Mouse (Mus musculus) G1E (cell line): ENCODE data around the gene Prm2. TPM values are rescaled to one million over a fixed set of nuclear protein-coding genes. Genes with fewer than 3 reads are reported as not detected.

Source experiments
- ATAC-seq: 2 replicates; pipeline ENCODE4 v1.8.0; 2016; ENCODE audit warnings: mild to moderate bottlenecking; ENCODE audit not compliant: insufficient number of reproducible peaks, poor library complexity, low FRiP score, severe bottlenecking; ENCODE audit errors: extremely low read depth
- DNase-seq: peaks from one replicate; pipeline ENCODE4 v3.0.0; 2012; ENCODE audit warnings: low spot score
- H3K27me3 ChIP-seq: 2 replicates; pipeline ENCODE4 v1.6.1; 2012; ENCODE audit warnings: mild to moderate bottlenecking, low read length, inconsistent platforms; ENCODE audit not compliant: insufficient read depth
- H3K36me3 ChIP-seq: replicated peaks from 2 replicates; pipeline ENCODE3; 2012; ENCODE audit warnings: mild to moderate bottlenecking, inconsistent platforms
- H3K4me1 ChIP-seq: 2 replicates; pipeline ENCODE4 v1.6.1; 2012; ENCODE audit warnings: low read depth, low read length, inconsistent platforms, mixed read lengths; ENCODE audit not compliant: insufficient read depth
- H3K4me3 ChIP-seq: 2 replicates; pipeline ENCODE4 v1.5.1; 2012; ENCODE audit warnings: low read depth, mild to moderate bottlenecking, inconsistent platforms, low read length, moderate library complexity, mixed read lengths
- H3K9me3 ChIP-seq: replicated peaks from 2 replicates; pipeline ENCODE4 v1.6.1; 2012; ENCODE audit warnings: inconsistent platforms
- CTCF ChIP-seq: IDR thresholded peaks from 2 replicates; pipeline ENCODE4 v1.5.1; 2012; ENCODE audit warnings: low read depth, low read length, inconsistent platforms, mixed read lengths
- GATA1 ChIP-seq: IDR thresholded peaks from 2 replicates; pipeline ENCODE4 v1.6.1; 2012; ENCODE audit warnings: borderline replicate concordance, low read length, inconsistent platforms, mixed read lengths
- GATA2 ChIP-seq: IDR thresholded peaks from 2 replicates; pipeline ENCODE4 v1.6.1; 2012; ENCODE audit warnings: low read depth, low read length, inconsistent platforms, borderline replicate concordance
- POLR2AphosphoS5 ChIP-seq: IDR thresholded peaks from 2 replicates; pipeline ENCODE4 v1.6.1; 2012; ENCODE audit warnings: low read depth, low read length, inconsistent platforms; ENCODE audit not compliant: insufficient replicate concordance
- TAL1 ChIP-seq: conservative IDR thresholded peaks from 2 replicates; pipeline ENCODE4 v1.6.1; 2012; ENCODE audit warnings: low read depth, low read length, inconsistent platforms, mixed read lengths
- polyA plus RNA-seq: library from polyadenylated mRNA; stranded (reverse); fragments of >175 nt; gene quantifications from 2 replicates; pipeline ENCODE4 v1.2.3, GENCODE M21; 2012
- total RNA-seq, 2 experiments: library from RNA; stranded (forward) in 1 of 2; stranded (reverse) in 1 of 2; fragments of 200-1000 nt in 1 of 2; fragments of >200 nt in 1 of 2; fragmentation: Nextera tagmentation in 1 of 2; gene quantifications; 2 replicates each; pipeline ENCODE4 v1.2.3; 2014 to 2017

Gene Prm2
- total and polyA plus RNA-seq, 3 experiments: 0.49 TPM; not detected in 2

GRCm38 (mm10) chr16:10762569-10763180 is 33.3 kb downstream of the Prm2 start:
- Histone ChIP-seq H3K4me1 (peaks cover 84% of the 10 kb centered on the region), H3K4me3 (no peak overlapping the region), H3K36me3 (no peaks in the 10 kb centered on the region), H3K9me3 (no peaks in the 10 kb centered on the region), H3K27me3 (peaks cover 28% of the 10 kb centered on the region)
- ATAC-seq (no peak), DNase-seq (no peak)
- TF ChIP-seq GATA1: no peak
- no peak for TF ChIP-seq POLR2AphosphoS5
- no peak for TF ChIP-seq CTCF
- TF ChIP-seq GATA2: no peak
- TF ChIP-seq TAL1: no peak

DNA sequence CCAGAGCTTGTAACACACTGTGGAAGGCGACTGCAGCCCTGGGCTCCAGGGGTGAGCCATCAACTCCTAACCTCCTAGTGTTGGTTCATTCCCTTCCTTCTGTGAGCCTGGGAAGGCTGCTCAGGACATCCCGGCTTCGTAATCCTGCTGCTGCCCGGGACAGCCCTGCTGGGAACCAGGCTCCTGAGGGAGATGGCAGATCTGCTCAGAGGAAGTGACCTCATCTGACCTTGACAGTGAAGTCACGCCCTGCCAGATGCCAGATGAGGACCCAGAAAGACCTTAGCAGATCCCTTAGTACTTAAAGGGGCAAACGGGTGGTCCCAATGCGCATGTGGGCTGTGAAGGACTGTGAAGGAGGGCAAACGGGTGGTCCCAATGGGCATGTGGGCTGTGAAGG is 34.8 kb downstream of the Prm2 start:
- peaks cover 81% of the 10 kb centered on the region for H3K4me1 ChIP-seq
- H3K9me3 ChIP-seq: no peaks in the 10 kb centered on the region
- TF ChIP-seq CTCF (no peak), GATA2 (no peak), GATA1 (no peak), TAL1 (no peak), POLR2AphosphoS5 (no peak)
- DNase-seq (no peak), ATAC-seq (peak; percentile 42)
- peaks cover 35% of the 10 kb centered on the region for H3K27me3 ChIP-seq
- H3K4me3 ChIP-seq: peak overlapping the region; percentile 47; the same call in 1 of the 2 replicates
- no peaks in the 10 kb centered on the region for H3K36me3 ChIP-seq

DNA sequence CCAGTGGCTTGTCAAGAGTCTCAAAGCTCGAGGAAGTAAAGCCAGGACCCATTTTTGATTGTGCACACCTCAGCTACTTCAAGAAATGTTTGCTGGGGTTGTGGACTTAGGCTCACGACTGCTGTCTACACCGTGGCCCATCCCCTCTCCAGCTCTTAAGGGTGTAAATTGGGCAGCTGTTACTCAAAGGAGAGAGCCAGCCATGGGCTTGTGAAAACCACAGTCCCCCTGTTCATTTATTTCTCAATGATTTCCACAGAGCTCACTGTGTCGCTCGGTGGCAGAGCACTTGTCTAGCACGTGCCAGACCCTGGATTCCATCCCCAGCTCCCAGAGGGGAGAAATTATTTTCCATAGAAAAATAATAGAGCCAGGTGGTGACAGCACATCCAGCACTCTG is 39.8 kb downstream of the Prm2 start:
- Histone ChIP-seq H3K36me3 (no peaks in the 10 kb centered on the region), H3K27me3 (peaks cover 56% of the 10 kb centered on the region), H3K9me3 (no peaks in the 10 kb centered on the region), H3K4me3 (no peak overlapping the region), H3K4me1 (peaks cover 46% of the 10 kb centered on the region)
- DNase-seq (no peak), ATAC-seq (no peak)
- no peak for TF ChIP-seq TAL1
- TF ChIP-seq POLR2AphosphoS5: no peak
- TF ChIP-seq CTCF: no peak
- TF ChIP-seq GATA1: no peak
- no peak for TF ChIP-seq GATA2

DNA sequence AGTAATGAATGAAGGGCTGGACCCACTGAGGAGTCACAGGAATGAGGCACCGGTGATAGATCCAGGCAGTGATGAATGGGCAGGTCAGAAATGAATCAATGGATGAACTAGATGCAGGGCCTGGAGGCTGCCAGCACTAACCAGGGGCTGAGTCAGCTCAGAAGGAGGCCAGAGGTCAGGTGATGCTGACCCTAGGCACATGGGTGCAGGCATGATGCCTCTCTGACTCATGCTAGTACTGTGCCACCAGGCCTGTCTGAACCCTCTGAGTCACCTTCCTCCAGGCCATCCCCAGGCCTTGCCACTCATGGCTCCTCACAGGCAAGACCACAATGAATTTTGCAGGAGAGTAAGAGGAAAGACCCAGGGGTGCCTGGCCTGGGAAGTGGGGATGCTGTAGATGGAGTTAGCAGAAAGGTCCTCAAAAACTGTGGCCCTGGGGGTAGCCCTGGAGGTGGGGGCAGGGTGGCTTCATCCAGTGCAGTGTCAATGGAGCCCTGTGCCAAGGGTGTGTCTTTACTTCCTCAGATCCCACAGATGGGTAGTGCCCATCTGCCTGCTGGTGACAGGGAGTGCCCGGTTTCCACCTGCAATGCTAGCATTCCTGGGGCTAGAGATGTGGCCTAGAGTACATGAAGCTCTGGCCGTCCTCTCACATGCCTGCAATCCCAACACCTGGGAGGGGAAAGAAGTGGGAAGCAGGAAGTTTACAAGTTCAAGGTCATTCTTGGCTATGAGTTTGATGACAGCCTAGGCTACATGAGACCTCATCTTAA is 41.2 kb downstream of the Prm2 start:
- TF ChIP-seq TAL1 (no peak), POLR2AphosphoS5 (no peak), GATA2 (no peak), CTCF (no peak), GATA1 (no peak)
- Histone ChIP-seq H3K9me3 (no peaks in the 10 kb centered on the region), H3K4me3 (no peak overlapping the region), H3K4me1 (peaks cover 46% of the 10 kb centered on the region), H3K27me3 (peaks cover 67% of the 10 kb centered on the region), H3K36me3 (no peaks in the 10 kb centered on the region)
- no peak for ATAC-seq
- DNase-seq: no peak

DNA sequence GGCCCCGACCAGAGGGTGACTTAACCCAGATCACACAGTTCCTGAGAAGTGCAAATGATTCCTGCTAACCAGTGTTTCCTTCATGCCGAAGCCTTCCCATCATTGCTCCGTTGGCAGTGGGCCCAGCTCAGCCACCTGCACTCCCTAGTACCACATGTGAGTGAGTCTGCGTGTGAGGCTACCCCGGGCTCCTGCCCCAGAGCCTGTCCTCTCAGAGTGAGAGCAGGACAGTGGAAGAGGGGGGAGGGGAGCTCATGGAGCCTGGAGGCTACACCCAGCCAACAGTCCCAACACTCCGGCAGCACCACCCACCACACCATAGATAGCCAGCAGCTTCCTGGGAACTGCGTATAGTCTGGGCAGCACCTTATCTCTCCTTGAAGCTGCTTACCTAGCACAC is 46.1 kb downstream of the Prm2 start:
- Histone ChIP-seq H3K4me1 (peaks cover 53% of the 10 kb centered on the region), H3K36me3 (no peaks in the 10 kb centered on the region), H3K4me3 (peak overlapping the region; percentile 17; the same call in 1 of the 2 replicates), H3K9me3 (no peaks in the 10 kb centered on the region), H3K27me3 (peaks cover 44% of the 10 kb centered on the region)
- DNase-seq: no peak
- TF ChIP-seq GATA1 (no peak), CTCF (no peak), POLR2AphosphoS5 (no peak), TAL1 (no peak), GATA2 (no peak)
- no peak for ATAC-seq

GRCm38 (mm10) chr16:10749226-10749625 is 46.7 kb downstream of the Prm2 start:
- Histone ChIP-seq H3K27me3 (peaks cover 38% of the 10 kb centered on the region), H3K4me3 (peak overlapping the region; percentile 14; the same call in 1 of the 2 replicates), H3K4me1 (peaks cover 58% of the 10 kb centered on the region), H3K36me3 (peaks cover under 1% of the 10 kb centered on the region), H3K9me3 (no peaks in the 10 kb centered on the region)
- TF ChIP-seq GATA1 (no peak), POLR2AphosphoS5 (no peak), GATA2 (no peak), CTCF (no peak), TAL1 (no peak)
- DNase-seq (no peak), ATAC-seq (no peak)

Other genes with a start within 250 kb of the Prm2 start
- gene Socs1, start 10.6 kb downstream of the Prm2 start, total RNA-seq (2014; fragmentation: Nextera tagmentation): 1.6 and 1.7 TPM in 2 replicates
- 6.2 and 7.7 TPM in 2 replicates for gene Socs1, start 10.6 kb downstream of the Prm2 start, total RNA-seq (2017)
- 13.0 and 18.9 TPM in 2 replicates for gene Socs1, start 10.6 kb downstream of the Prm2 start, polyA plus RNA-seq
- not detected in 2 replicates for gene Tnp2, start 7.5 kb downstream of the Prm2 start, total RNA-seq (2014; fragmentation: Nextera tagmentation)
- gene Tnp2, start 7.5 kb downstream of the Prm2 start, total RNA-seq (2017): not detected in 2 replicates
- not detected in 2 replicates for gene Tnp2, start 7.5 kb downstream of the Prm2 start, polyA plus RNA-seq
- not detected in 2 replicates for gene Prm3, start 5.2 kb downstream of the Prm2 start, total RNA-seq (2014; fragmentation: Nextera tagmentation)
- gene Prm3, start 5.2 kb downstream of the Prm2 start, total RNA-seq (2017): not detected in 2 replicates
- not detected in 2 replicates for gene Prm3, start 5.2 kb downstream of the Prm2 start, polyA plus RNA-seq
- not detected in 2 replicates for gene Prm1, start 9.7 kb upstream of the Prm2 start, total RNA-seq (2014; fragmentation: Nextera tagmentation)
- gene Prm1, start 9.7 kb upstream of the Prm2 start, total RNA-seq (2017): not detected in 2 replicates
- not detected in 2 replicates for gene Prm1, start 9.7 kb upstream of the Prm2 start, polyA plus RNA-seq
- not detected in 2 replicates for gene Gm11172, start 16.8 kb upstream of the Prm2 start, total RNA-seq (2014; fragmentation: Nextera tagmentation)
- gene Gm11172, start 16.8 kb upstream of the Prm2 start, total RNA-seq (2017): not detected in 2 replicates
- gene Gm11172, start 16.8 kb upstream of the Prm2 start, polyA plus RNA-seq: not detected in 2 replicates
- 8.9 and 9.5 TPM in 2 replicates for gene Rmi2, start 38.9 kb upstream of the Prm2 start, total RNA-seq (2014; fragmentation: Nextera tagmentation)
- gene Rmi2, start 38.9 kb upstream of the Prm2 start, total RNA-seq (2017): 5.1 and 5.7 TPM in 2 replicates
- 7.8 and 8.3 TPM in 2 replicates for gene Rmi2, start 38.9 kb upstream of the Prm2 start, polyA plus RNA-seq